Comparison of ENCODE assay signal across 28 mouse cellular contexts in the genomic region with DNA sequence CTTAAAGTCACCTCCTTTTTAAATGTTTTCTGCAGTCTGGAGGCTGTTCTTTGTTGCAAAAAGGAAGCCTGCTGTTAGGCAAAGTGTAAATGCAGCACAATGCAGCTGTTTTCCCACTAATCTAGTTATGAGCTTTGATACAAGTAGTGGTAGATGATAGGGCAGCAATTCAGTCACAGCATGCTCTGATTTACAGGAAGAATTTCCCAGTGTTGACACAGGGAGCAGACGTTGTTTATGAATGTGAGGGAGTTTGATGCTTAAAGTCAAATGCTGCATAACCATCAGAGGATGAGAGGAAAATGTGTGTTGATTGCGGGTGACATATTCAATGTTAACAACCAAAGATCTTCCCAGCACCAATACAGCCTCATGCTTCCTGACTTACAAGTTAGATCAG.
"Had no signal": no experiment of that assay in that cellular context is flagged by ENCODE, and none has a peak within 500 bp of the region (broad histone marks: within the 10 kb centered on the region; RNA-seq: fewer than 3 reads in every experiment).

No protein-coding gene starts in this region.

- H3K4me1 ChIP-seq: heart, embryonic 13.5 days; heart, embryonic 15.5 days; hindbrain, embryonic 13.5 days; hindbrain, embryonic 15.5 days; kidney, embryonic 15.5 days; limb, embryonic 13.5 days; limb, embryonic 15.5 days; liver, embryonic 12.5 days had no signal

- DNase-seq: gastrocnemius, postnatal 14 days; gastrocnemius, postnatal 36 days; heart, adult 11 months; heart, adult 2 months; heart, postnatal 14 days; heart, postnatal 36 days; kidney, adult 11 months; kidney, adult 2 months; kidney, adult 9 months; kidney, postnatal 14 days; kidney, postnatal 36 days; layer of hippocampus, adult 9-11 months; layer of hippocampus, postnatal 36 days; left cerebral cortex, postnatal 4 days; lung, adult 18-20 months had no signal

- H3K9me3 ChIP-seq: heart, embryonic 13.5 days; heart, embryonic 15.5 days; hindbrain, embryonic 13.5 days; hindbrain, embryonic 15.5 days; limb, embryonic 13.5 days; limb, embryonic 15.5 days; liver, embryonic 12.5 days had no signal

- H3K4me3 ChIP-seq: heart, adult 2 months; heart, embryonic 13.5 days; heart, embryonic 15.5 days; hindbrain, embryonic 13.5 days; hindbrain, embryonic 15.5 days; kidney, embryonic 15.5 days; limb, embryonic 13.5 days; limb, embryonic 15.5 days; liver, embryonic 12.5 days had no signal

- H3K27ac ChIP-seq: heart, adult 2 months; heart, embryonic 13.5 days; heart, embryonic 15.5 days; hindbrain, embryonic 13.5 days; hindbrain, embryonic 15.5 days; hindbrain, postnatal 0 days; kidney, embryonic 15.5 days; kidney, postnatal 0 days; limb, embryonic 13.5 days; limb, embryonic 15.5 days; liver, embryonic 12.5 days; liver, embryonic 14.5 days had no signal

- H3K4me2 ChIP-seq: heart, embryonic 11.5 days; heart, embryonic 13.5 days; heart, embryonic 15.5 days; hindbrain, embryonic 13.5 days; hindbrain, embryonic 15.5 days; kidney, embryonic 15.5 days; limb, embryonic 13.5 days; limb, embryonic 15.5 days; liver, embryonic 12.5 days had no signal

- H3K27me3 ChIP-seq: heart, embryonic 13.5 days; heart, embryonic 15.5 days; hindbrain, embryonic 13.5 days; hindbrain, embryonic 15.5 days; kidney, embryonic 15.5 days; limb, embryonic 13.5 days; limb, embryonic 15.5 days; liver, embryonic 12.5 days had no signal

- H3K9ac ChIP-seq: heart, embryonic 13.5 days; heart, embryonic 15.5 days; hindbrain, embryonic 13.5 days; hindbrain, embryonic 15.5 days; kidney, embryonic 15.5 days; limb, embryonic 13.5 days; limb, embryonic 15.5 days; liver, embryonic 12.5 days; liver, embryonic 14.5 days had no signal

- ATAC-seq: hindbrain, postnatal 0 days; intestine, embryonic 16.5 days; liver, embryonic 12.5 days had no signal

- H3K36me3 ChIP-seq: heart, embryonic 15.5 days; hindbrain, embryonic 15.5 days; limb, embryonic 15.5 days; liver, embryonic 12.5 days had no signal
